Mouse (Mus musculus) ES-Bruce4 (cell line): ENCODE data around the gene Satb2.

Experiments used
- CTCF ChIP-seq: IDR thresholded peaks from one replicate; pipeline ENCODE4 v1.8.1; 2011; ENCODE audit warnings: low read depth, low read length
- EP300 ChIP-seq: IDR thresholded peaks from 2 replicates; pipeline ENCODE4 v1.6.1; 2011; ENCODE audit warnings: low read depth, low read length; ENCODE audit not compliant: insufficient read depth
- POLR2A ChIP-seq: IDR thresholded peaks from one replicate; pipeline ENCODE4 v1.8.1; 2011; ENCODE audit warnings: low read length; ENCODE audit not compliant: insufficient read depth

DNA sequence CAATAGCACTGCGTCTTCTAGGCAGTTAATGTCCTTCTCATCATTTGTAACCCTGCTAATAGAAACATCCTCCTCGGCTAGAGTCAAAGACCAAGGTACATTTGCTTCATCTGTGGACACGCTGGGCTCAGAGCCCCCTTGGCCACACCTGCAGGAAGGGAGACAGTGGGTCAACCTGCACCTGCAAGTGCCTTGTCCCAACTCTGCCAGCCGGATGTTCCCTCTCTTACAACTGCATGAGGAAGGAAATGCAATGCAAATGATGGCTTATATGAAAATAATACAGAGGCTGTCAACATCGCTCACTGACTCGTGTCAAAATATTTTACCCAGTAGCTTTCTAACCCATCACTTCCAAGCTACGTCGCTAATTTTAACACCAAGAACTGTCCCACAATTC lies 145.7 kb downstream of the Satb2 start:
- TF ChIP-seq CTCF = no peak
- no peak for TF ChIP-seq POLR2A
- no peak for TF ChIP-seq EP300
